Mouse (Mus musculus): ENCODE results near the gene Zfp217.

The Zfp217 gene

GRCm38 (mm10) chr2:170159795-170160568 lies 12.1 kb upstream of the Zfp217 start:
- DNase-seq (ENCODE audit: low spot score in 2 of 2), result no peak

DNA sequence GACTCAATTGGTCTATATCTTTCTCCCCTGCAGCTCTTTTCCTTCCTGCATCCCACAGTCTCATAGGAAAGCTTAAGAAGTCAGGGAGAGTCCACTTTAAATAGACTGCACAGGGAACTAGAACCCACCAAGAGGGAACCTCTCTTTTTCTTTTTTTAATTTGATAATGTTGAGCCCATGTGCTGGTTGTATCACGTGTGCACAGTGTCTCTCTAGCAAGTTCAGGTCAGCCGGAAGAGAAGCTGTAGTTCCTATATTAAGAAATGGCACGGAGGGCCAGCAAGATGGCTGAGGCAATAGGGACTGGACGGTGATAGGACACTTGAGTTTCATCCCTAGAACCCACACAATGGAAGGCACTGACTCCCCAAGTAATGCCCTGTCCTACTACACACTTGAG lies 11.1 kb upstream of the Zfp217 start:
- DNase-seq (ENCODE audit: low spot score in 2 of 2), result no peak

- no peak for DNase-seq (ENCODE audit: low spot score in 2 of 2)
Measured at GRCm38 (mm10) chr2:170158251-170158650, 10.3 kb upstream of the Zfp217 start.

GRCm38 (mm10) chr2:170157280-170158200 lies 9.6 kb upstream of the Zfp217 start:
- no peak for DNase-seq (ENCODE audit: low spot score in 2 of 2)

DNA sequence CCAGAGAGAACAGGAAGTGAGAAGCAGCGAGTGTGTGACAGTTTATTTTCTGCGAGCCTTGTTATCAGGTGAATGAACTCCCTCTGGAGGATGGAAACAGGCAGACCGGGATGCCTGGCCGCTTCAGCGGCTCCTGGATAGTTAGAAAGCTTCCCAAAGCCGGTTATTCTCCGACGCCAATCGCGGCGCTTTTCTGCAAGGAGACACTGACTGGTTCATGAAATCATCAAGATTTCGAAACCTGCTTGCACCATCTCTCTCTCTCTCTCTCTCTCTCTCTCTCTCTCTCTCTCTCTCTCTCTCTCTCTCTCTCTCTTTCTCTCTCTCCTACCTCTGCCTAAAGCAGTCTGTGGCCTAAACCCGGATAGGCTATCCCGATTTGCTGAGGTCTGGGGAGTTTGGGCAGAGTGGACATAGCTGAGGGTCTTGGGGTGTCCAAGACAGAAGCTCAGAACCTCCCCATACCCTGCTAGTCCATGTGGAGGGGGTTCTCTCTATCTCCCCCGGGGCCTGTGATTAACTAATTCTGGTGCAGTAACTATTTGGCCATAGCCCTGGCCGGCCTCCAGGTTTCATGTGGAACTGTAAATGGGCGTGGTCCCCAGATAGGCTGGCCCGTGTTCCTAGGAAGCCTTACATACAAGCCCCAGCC lies 7.3 kb upstream of the Zfp217 start:
- peak; percentile 62 to 65 for DNase-seq (ENCODE audit: low spot score in 2 of 2)

DNA sequence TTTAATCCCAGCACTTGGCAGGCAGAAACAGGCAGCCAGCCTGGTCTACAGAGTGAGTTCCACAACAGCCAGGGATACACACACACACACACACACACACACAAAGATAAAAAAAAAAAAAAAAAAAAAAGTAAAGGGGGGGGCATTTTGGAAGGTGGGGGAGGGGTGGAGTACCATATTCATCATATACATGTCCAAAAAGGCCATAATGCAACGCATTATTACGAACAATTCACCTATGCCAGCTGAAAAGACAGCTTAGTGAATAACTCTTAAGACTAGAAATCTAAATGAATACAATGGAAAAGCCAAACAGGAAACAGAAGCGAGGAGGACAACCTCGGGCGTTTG lies 6.8 kb upstream of the Zfp217 start:
- DNase-seq (ENCODE audit: low spot score in 2 of 2), result no peak

- no peak for DNase-seq (ENCODE audit: low spot score in 2 of 2)
Measured at GRCm38 (mm10) chr2:170154301-170154721, 6.4 kb upstream of the Zfp217 start.

- peak in 1 of 2 experiments; percentile 36 for DNase-seq (ENCODE audit: low spot score in 2 of 2)
Measured at GRCm38 (mm10) chr2:170153421-170154271, 5.7 kb upstream of the Zfp217 start.

DNA sequence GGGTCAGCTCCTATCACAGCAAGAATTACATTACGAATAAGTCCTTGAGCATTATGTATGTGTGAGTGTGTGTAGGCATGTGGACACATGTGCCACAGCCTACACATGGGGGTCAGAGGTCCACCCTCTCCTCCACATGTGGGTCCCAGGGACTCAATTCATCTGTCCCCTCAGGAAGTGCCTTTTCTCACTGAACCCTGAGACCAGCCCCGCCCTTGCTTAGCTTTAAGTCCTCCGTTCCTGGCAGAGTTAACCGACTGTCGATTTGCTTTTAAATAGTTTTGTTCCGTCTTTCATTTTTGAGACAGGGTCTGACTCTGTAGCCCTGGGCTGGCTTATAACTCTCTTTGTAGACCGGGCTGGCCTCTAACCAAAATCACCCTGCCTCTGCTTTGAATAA lies 5.0 kb upstream of the Zfp217 start:
- no peak for DNase-seq (ENCODE audit: low spot score in 2 of 2)

DNA sequence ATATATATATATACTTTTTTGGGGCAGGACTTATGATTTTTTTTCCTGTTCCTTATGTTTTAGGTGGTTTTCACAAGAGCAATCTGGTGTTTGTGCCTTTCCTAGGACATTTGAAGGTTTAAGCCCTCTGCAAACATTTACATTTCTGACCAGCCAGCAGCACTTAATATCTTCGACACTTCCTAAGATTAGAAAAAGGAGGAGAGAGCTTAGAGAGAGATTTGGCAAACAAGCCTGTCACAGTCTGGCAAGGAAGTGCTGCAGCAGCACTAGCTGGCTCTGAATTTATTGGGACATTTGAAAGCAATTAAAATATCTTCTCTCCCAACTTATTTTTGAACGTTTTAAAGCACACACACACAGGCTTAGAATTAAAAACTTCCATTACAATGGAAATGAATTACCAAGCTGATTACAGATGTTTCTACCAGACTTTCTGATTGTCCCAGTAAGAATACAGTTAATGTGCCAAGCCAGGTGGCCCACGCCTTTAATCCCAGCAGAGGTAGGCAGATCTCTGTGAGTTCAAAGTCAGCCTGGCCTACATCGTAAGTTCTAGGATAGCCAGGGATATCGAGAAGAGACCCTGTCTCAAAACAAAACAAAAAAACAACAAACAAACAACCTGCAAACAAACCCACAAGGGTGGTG lies 4.3 kb upstream of the Zfp217 start:
- DNase-seq (ENCODE audit: low spot score in 2 of 2), result no peak

- DNase-seq (ENCODE audit: low spot score in 2 of 2), result no peak
Measured at GRCm38 (mm10) chr2:170151470-170151869, 3.6 kb upstream of the Zfp217 start.

- no peak for DNase-seq (ENCODE audit: low spot score in 2 of 2)
Measured at GRCm38 (mm10) chr2:170148828-170149227, 925 bp upstream of the Zfp217 start.

DNA sequence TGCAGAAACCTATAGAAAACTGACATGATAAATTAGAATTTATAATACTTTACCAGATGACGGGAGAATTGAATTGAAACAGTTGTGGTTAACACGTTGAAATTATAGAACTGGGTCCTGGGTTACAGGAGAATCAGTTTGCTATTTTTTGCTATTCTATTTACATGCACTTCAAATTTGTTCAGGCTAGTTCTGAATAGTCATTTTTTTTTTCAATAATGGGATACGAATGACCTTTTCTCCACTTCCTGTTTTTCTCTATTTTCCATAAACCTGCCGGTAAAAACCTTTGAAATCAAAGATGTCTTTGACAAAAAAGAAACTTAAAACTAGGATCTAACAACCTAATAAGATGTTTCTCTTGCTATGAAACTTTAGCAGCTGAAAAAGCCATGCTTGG lies 733 bp downstream of the Zfp217 start:
- DNase-seq (ENCODE audit: low spot score in 2 of 2), result no peak

DNA sequence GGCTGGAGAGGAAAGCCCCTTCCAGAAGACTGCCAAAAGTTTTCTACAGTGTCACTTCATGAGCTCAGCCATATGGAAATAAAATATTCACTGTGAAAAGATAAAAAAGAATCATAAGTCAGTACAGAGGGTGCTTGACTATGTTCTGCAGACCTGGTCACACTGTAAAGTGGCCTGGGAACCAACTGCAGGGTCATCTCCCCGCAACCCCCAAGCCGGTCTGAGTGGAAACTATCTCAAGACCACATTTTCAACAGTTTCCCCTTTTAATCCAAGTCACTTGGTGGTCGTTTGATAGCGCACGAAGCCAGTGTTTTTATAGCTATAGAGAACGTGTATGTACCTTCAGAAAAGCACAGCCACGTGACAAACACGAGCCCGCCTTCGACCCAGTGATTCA lies 3.6 kb downstream of the Zfp217 start:
- no peak for DNase-seq (ENCODE audit: low spot score in 2 of 2)

GRCm38 (mm10) chr2:170143861-170144260 lies 4.0 kb downstream of the Zfp217 start:
- no peak for DNase-seq (ENCODE audit: low spot score in 2 of 2)

DNA sequence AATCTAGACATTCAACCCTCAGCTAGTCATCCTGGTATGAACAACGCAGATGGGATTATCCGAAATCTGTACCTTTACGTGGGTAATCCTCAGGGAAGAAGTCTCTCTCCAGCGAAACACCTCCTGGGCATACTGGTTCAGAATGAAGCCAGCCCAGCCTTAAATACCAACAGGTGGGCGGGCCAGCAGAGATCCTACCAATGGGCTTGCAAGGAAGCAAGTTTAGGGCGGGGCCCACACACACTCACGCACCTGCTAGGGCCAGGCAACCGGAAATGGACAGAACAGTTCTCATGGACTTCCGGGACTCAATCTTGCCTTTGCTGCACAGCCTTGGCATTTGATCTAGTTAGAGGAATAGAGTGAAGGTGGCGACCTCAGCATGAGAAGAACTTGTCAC lies 5.4 kb downstream of the Zfp217 start:
- DNase-seq (ENCODE audit: low spot score in 2 of 2), result no peak

DNA sequence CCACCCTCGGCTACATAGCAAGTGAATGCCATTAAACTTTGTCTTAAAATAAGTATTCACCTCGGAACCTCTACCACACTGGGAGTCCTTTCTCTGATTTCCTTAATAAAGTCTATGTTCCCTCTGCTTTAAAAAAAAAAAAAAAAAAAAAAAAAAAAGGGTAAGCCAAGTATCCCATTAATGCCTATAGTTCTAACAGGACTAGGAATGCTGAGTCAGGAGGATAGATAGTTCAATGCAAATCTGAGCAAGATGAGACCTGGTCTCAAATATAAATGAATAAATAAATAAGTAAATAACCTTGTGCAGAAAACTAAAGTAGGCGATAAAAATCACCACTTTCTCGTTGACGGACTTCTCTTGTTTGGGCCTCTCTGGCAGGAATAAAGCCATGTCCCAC lies 6.4 kb downstream of the Zfp217 start:
- DNase-seq (ENCODE audit: low spot score in 2 of 2), result no peak

- DNase-seq (ENCODE audit: low spot score in 2 of 2), result no peak
Measured at GRCm38 (mm10) chr2:170139411-170140046, 8.4 kb downstream of the Zfp217 start.

GRCm38 (mm10) chr2:170136928-170137327 lies 11.0 kb downstream of the Zfp217 start:
- DNase-seq (ENCODE audit: low spot score in 2 of 2), result no peak

- no peak for DNase-seq (ENCODE audit: low spot score in 2 of 2)
Measured at GRCm38 (mm10) chr2:170135820-170136219, 12.1 kb downstream of the Zfp217 start.
